In the genomic region with DNA sequence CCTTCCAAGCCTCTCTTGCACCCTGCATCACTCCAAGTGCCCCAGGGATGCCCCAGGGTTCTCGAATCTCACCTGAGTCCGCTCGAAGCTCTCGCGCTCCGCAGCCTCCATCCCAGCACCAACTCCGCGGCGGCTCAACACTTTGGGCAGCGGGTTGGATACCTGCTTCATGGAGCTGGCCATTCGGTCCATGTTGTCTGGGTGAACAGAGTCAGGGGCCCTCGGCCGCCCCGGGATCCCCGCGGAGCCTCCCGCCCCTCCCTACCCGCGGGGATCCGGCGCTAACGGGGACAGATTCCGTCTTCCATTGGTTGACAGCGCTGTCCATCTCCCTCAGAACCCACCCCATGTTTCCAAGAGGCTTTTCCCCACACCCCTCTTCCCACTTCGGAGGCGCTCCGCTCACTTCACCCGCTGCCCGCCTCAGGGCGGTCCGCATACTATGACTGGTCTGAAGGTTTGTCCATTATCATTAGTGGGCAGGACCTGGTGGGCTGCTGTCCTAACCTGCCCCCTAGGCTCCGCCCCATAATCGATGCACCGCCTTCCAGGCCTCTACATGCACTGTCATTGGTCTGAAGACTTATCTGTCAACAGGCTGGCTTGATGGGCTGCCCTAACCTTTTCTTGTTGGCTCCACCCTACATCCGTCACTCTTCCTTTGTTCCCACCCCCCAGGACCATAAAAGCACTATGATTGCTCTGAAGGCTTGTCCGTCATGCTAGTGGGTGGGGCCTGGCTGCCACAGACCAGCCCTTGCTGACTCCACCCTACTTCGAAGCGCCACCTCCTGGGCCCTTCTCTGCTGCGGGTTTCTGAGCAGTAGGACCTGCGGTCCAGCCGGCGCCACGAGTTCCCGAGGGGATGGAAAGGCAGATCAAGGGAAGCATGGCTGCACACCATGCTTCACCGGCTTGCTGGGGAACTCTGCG, we compare ENCODE assay signal across 8 mouse cellular contexts. TPM values are rescaled to one million over a fixed set of nuclear protein-coding genes. Genes with fewer than 3 reads are reported as not detected.
DNase-seq lines count a peak whose midpoint lies in the region; ATAC-seq and TF ChIP-seq lines count a peak whose summit lies in the region.

A gene (minus strand): TSS at position 256 of the 933 bp plus-strand sequence.

- H3K27ac ChIP-seq in ES-E14 (ENCODE audit: insufficient read depth, low read depth, low read length, poor library complexity, severe bottlenecking): no peak within 1 kb of the TSS
- 0 out of 2 replicates have a peak within 1 kb of the TSS, but pooled peaks have one; percentile 58 for H3K27ac ChIP-seq in forebrain, embryonic 16.5 days (ENCODE audit: low read length)
- peak within 1 kb of the TSS; percentile 89 for H3K27ac ChIP-seq in layer of hippocampus, adult 2 months
- H3K27ac ChIP-seq in lung, embryonic 14.5 days (ENCODE audit: low read depth): no peak within 1 kb of the TSS
- H3K27ac ChIP-seq in olfactory bulb, adult 2 months (ENCODE audit: insufficient read depth, low read depth, low read length): peak within 1 kb of the TSS; percentile 5; the same call in 1 of the 2 replicates
- H3K27ac ChIP-seq in thymus, adult 2 months (ENCODE audit: control insufficient read depth, insufficient read depth, low read length): no peak within 1 kb of the TSS

- in situ Hi-C loops in ES-E14 (cut with MboI; ENCODE audit: low sequenced_read_pairs in 2 of 2, unreplicated experiment in 2 of 2): no loop called here

- H3K9me3 ChIP-seq in ES-E14 (ENCODE audit: control insufficient read depth, insufficient read depth, low read depth, low read length): no peaks in the 10 kb centered on the region
- no peaks in the 10 kb centered on the region for H3K9me3 ChIP-seq in forebrain, embryonic 16.5 days (ENCODE audit: control insufficient read depth, low read length)
- no peaks in the 10 kb centered on the region for H3K9me3 ChIP-seq in lung, embryonic 14.5 days (ENCODE audit: low read depth, low read length)

- peak within 1 kb of the TSS; percentile 84 to 93 for H3K4me3 ChIP-seq in ES-E14 (ENCODE audit: insufficient read depth in 1 of 2, low read depth in 1 of 2, low read length in 2 of 2, poor library complexity in 1 of 2, severe bottlenecking in 1 of 2)
- peak within 1 kb of the TSS; percentile 84 for H3K4me3 ChIP-seq in forebrain, embryonic 16.5 days (replicated peaks; ENCODE audit: low read length)
- H3K4me3 ChIP-seq in layer of hippocampus, adult 2 months: peak within 1 kb of the TSS; percentile 99
- peak within 1 kb of the TSS; percentile 69 for H3K4me3 ChIP-seq in lung, embryonic 14.5 days (ENCODE audit: low read depth, low read length)
- peak within 1 kb of the TSS; percentile 81 for H3K4me3 ChIP-seq in olfactory bulb, adult 2 months (ENCODE audit: insufficient read depth, low read depth, low read length)
- H3K4me3 ChIP-seq in thymus, adult 2 months (ENCODE audit: control insufficient read depth, insufficient read depth, low read length): peak within 1 kb of the TSS; percentile 80

- ATAC-seq in forebrain, embryonic 16.5 days: peak; percentile 99
- ATAC-seq in lung, embryonic 14.5 days (ENCODE audit: insufficient read depth): peak; percentile 99

- peak within 1 kb of the TSS; percentile 67 for H3K9ac ChIP-seq in ES-E14 (ENCODE audit: insufficient read depth, low read depth, low read length, poor library complexity, severe bottlenecking)
- peak within 1 kb of the TSS; percentile 76 for H3K9ac ChIP-seq in forebrain, embryonic 16.5 days (replicated peaks; ENCODE audit: low read depth, low read length)
- H3K9ac ChIP-seq in lung, embryonic 14.5 days: peak within 1 kb of the TSS; percentile 54

- 0% methylated on average over 46 of the region's 46 CpGs for WGBS in forebrain, embryonic 16.5 days
- under 1% methylated on average over 46 of the region's 46 CpGs for WGBS in lung, embryonic 14.5 days
- WGBS in olfactory bulb, adult 2 months: under 1% methylated on average over 46 of the region's 46 CpGs
- WGBS in thymus, adult 2 months: under 1% methylated on average over 46 of the region's 46 CpGs

- no peaks in the 10 kb centered on the region for H3K4me1 ChIP-seq in ES-E14 (ENCODE audit: control insufficient read depth in 2 of 2, insufficient read depth in 2 of 2, low read length in 2 of 2, poor library complexity in 1 of 2)
- H3K4me1 ChIP-seq in forebrain, embryonic 16.5 days (replicated peaks; ENCODE audit: control insufficient read depth, insufficient read depth, low read length): peaks cover 16% of the 10 kb centered on the region
- H3K4me1 ChIP-seq in lung, embryonic 14.5 days (ENCODE audit: insufficient read depth): peaks cover 5% of the 10 kb centered on the region; the same call in 1 of the 2 replicates
- peaks cover 7% of the 10 kb centered on the region for H3K4me1 ChIP-seq in olfactory bulb, adult 2 months (ENCODE audit: control insufficient read depth, insufficient read depth, low read length)
- peaks cover 10% of the 10 kb centered on the region for H3K4me1 ChIP-seq in thymus, adult 2 months (replicated peaks; ENCODE audit: control insufficient read depth, insufficient read depth, low read length)

- no peaks in the 10 kb centered on the region for H3K27me3 ChIP-seq in forebrain, embryonic 16.5 days (replicated peaks; ENCODE audit: control insufficient read depth, insufficient read depth, low read length)
- no peaks in the 10 kb centered on the region for H3K27me3 ChIP-seq in lung, embryonic 14.5 days (ENCODE audit: insufficient read depth, low read length)
- no peaks in the 10 kb centered on the region for H3K27me3 ChIP-seq in thymus, adult 2 months (ENCODE audit: control insufficient read depth, insufficient read depth, low read length)

- TF ChIP-seq CTCF in layer of hippocampus, adult 2 months (conservative IDR thresholded peaks at IDR 0.05): peak; percentile 74
- TF ChIP-seq CTCF in lung, embryonic 14.5 days (IDR thresholded peaks at IDR 0.05; ENCODE audit: low read depth): peak; percentile 66
- TF ChIP-seq CTCF in olfactory bulb, adult 2 months (IDR thresholded peaks at IDR 0.05; ENCODE audit: insufficient read depth, low read depth, low read length): 0 out of 2 replicates have a peak, but pooled peaks have one; percentile 31
- peak; percentile 32; the same call in 1 of the 2 replicates for TF ChIP-seq CTCF in thymus, adult 2 months (IDR thresholded peaks at IDR 0.05; ENCODE audit: borderline replicate concordance, control insufficient read depth, extremely low read depth, insufficient read depth, low read length, poor library complexity)

- intact Hi-C loops in heart, postnatal 36 days (cut with DNase I): loop anchor here (2.0 to 5.0 kb wide), 3 partner anchors 20 to 217 kb away; no protein-coding TSS in a partner anchor

- DNase-seq in ES-E14 (ENCODE audit: low read depth, low spot score): peak; percentile 99
- DNase-seq in cerebellum, adult 18-20 months: peak; percentile 99
- DNase-seq in heart, postnatal 36 days: peak; percentile 100
- peak; percentile 99 to 100 for DNase-seq in layer of hippocampus, adult 2 months (ENCODE audit: low spot score in 2 of 2)
- DNase-seq in lung, embryonic 14.5 days: peak; percentile 98
- DNase-seq in thymus, adult 2 months: peak; percentile 98

- H3K4me2 ChIP-seq in forebrain, embryonic 16.5 days (ENCODE audit: low read length): peak within 1 kb of the TSS; percentile 84
- peak within 1 kb of the TSS; percentile 98 for H3K4me2 ChIP-seq in lung, embryonic 14.5 days

- TF ChIP-seq POLR2A in olfactory bulb, adult 2 months (IDR thresholded peaks at IDR 0.05; ENCODE audit: insufficient read depth, low read depth, low read length): peak; percentile 84
- TF ChIP-seq POLR2A in thymus, adult 2 months (IDR thresholded peaks at IDR 0.05; ENCODE audit: control insufficient read depth, extremely low read depth, insufficient read depth, low read length, poor library complexity): no peak

- no peaks in the 10 kb centered on the region for H3K36me3 ChIP-seq in ES-E14 (ENCODE audit: control insufficient read depth, insufficient read depth, low read length, poor library complexity, severe bottlenecking)
- H3K36me3 ChIP-seq in forebrain, embryonic 16.5 days (ENCODE audit: control insufficient read depth, insufficient read depth): no peaks in the 10 kb centered on the region
- no peaks in the 10 kb centered on the region for H3K36me3 ChIP-seq in lung, embryonic 14.5 days (ENCODE audit: insufficient read depth)
- H3K36me3 ChIP-seq in thymus, adult 2 months (ENCODE audit: control insufficient read depth, insufficient read depth, low read length): no peaks in the 10 kb centered on the region

TF ChIP-seq in ES-E14, 5 proteins besides CTCF, POLR2A, EP300 and RAD21:
- TF ChIP-seq ZC3H11A (IDR thresholded peaks at IDR 0.05; ENCODE audit: borderline replicate concordance, low read depth, low read length) (no peak), HCFC1 (IDR thresholded peaks at IDR 0.05; ENCODE audit: borderline replicate concordance, insufficient read depth, low read length) (no peak), CHD2 (IDR thresholded peaks at IDR 0.05; ENCODE audit: low read depth, low read length) (peak; percentile 80)

RNA-seq across cellular contexts. Expression of the gene that starts here (rescaled TPM):
- 42.9 and 55.5 TPM in 2 replicates for total RNA-seq in ES-E14 (2012; rRNA removed)
- 29.1 and 32.5 TPM in 2 replicates for polyA plus RNA-seq in forebrain, embryonic 16.5 days (2015; fragmentation: Nextera tagmentation; extraction: Ambion mirVana)
- 10 to 100 TPM; 32.6 to 38.6 TPM for total RNA-seq in heart, postnatal 36 days (2021)
- total RNA-seq in layer of hippocampus, adult 2 months (2021): 10 to 100 TPM; 41.2 to 41.4 TPM
- polyA plus RNA-seq in lung, embryonic 14.5 days (2014; fragmentation: Nextera tagmentation; extraction: Ambion mirVana): 48.8 and 49.4 TPM in 2 replicates
- polyA plus RNA-seq in olfactory bulb, adult 2 months (2012; ENCODE audit: insufficient read depth, insufficient read length, low replicate concordance, missing spikeins): 69.9 TPM in 1 of 2 replicates, not detected in the other
- polyA plus RNA-seq in thymus, adult 2 months (2012; rRNA removed): 9.9 and 11.8 TPM in 2 replicates

Comparison
In these comparisons a context has a peak if more than half of its experiments do, and no peak if none do; other contexts are left out.
1. H3K27ac ChIP-seq: peak in forebrain, embryonic 16.5 days (single experiment), layer of hippocampus, adult 2 months (single experiment) and olfactory bulb, adult 2 months (single experiment); none in ES-E14 (single experiment), lung, embryonic 14.5 days (single experiment) and thymus, adult 2 months (single experiment).
2. Peak in every context shown above with its lines, with median percentiles within 50 percentile points of each other: DNase-seq, H3K4me3 ChIP-seq, H3K9ac ChIP-seq and CTCF ChIP-seq.